Mouse (Mus musculus): ENCODE data around the gene Myo15b. TPM values are rescaled to one million over a fixed set of nuclear protein-coding genes. Genes with fewer than 3 reads are reported as not detected.

The Myo15b gene
- total RNA-seq, 2 experiments from 2014 or later: not detected

DNA sequence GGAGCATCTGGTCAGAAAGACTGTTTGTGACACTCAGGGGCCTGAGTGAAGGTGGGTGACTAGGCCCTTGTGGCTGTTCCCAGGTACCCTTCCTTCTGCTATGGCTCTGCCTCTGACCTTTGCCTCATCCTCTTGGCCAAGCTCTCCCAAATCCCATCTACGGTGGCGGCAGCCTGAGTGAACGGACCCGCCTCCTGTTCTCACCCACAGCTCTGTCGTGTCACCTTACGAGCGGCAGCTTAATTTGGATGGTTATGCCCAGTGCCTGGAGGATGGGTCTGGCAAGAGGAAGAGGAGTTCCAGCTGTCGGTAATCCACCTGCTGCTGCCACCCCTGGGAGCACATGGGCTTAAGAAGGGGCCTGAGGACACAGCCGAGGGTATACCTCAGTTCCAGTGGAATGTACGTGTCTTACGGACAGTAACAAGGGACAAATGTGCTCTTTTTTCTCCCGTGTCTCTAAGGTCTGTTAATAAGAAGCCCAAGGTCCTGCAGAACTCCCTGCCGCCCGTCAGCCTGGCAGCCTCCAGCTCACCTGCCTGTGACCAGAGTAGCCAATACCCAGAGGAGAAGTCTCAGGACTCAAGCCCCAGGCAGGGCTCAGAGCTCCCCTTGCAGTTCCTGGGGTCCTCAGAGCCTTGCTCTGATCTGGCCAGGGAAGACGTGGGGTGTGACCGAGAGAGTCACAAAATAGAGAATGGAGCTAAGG lies 38.1 kb upstream of the Myo15b start:
- intact Hi-C loops (cut with DNase I): no loop called here

DNA sequence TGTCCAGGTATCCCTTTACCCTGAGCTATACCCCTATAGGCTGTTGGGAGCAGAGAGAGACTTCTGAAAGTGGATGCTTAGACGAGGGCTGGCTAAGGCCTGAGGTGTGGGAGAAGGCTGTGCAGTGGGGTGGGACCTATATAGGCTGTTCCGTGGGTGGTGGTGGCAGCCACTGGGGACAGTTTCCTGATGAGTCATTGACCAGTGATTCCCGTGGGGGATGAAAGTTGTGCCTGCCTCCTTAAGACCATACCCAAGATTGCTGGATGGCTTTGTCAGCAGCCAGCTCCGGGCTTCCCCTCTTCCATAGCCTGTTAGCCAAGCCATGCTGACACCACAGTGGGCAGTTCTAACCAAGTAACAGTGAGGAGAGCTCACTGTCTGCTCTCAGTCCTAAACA lies 37.2 kb upstream of the Myo15b start:
- intact Hi-C loops (cut with DNase I): no loop called here
- Histone ChIP-seq H3K4me3 (no peak overlapping the region), H3K27ac (no peak overlapping the region)
- TF ChIP-seq CTCF (IDR thresholded peaks at IDR 0.05): no peak
- no peak for DNase-seq

More for the DNA sequence above, 38.1 kb upstream of the Myo15b start:
- no peak for TF ChIP-seq CTCF (IDR thresholded peaks at IDR 0.05)
- Histone ChIP-seq H3K4me3 (no peak overlapping the region), H3K27ac (peak overlapping the region; percentile 57)
- peak; percentile 70 for DNase-seq

DNA sequence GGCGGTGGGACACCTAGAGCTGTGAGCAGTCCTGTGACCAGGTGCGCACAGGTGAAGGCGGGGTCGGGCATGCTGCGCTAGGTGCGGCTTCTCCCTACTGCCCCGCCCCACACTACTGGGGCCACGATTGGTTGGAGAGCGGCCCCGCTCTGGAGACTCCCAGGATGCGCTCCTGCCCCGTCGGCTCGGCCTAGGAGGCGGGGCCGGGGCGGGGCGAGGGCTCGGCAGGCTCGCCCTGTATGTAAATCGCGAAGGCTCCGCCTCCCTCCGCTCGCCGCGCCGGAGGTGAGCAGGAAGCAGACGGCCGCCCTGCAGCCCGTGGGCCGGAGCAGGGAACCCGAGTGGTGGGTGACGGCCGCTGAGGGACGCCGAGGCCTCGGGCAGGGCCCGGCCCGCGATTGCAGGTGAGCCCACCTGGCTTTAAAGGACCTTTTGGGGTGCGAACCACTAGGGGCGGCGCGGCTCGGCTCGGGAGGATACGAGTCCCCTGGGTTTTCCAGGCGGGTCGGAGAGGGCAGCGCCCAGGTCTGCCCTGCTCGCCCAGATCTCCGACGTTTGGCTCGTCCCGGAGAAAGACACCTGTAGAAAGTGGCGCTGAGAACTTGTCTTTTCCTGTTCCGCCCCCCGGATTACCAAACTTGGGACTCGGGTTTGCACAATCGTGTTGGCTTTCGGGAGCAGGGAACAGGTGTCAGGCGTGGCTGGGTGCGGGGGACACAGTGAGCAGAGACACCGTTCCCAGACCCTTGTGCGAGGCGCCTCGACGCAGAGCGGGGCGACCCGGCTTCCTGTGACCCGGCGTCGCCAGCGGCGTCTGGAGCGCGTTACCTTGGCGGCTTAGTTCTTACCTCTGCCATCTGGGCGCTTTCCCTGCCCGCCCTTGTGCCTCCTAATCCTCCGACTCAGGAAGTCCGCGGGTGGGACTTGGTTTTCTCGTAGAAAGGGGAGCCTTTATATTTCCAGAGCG lies 34.1 kb upstream of the Myo15b start, which contains the start of gene Llgl2:
TSS of gene Llgl2 (plus strand) at position 276 of the 967 bp plus-strand sequence.
- peak; percentile 94 for DNase-seq
- intact Hi-C loops (cut with DNase I): no loop called here
- peak within 1 kb of the TSS; percentile 90 for H3K27ac ChIP-seq
- peak; percentile 22; the same call in 1 of the 2 replicates for TF ChIP-seq CTCF (IDR thresholded peaks at IDR 0.05)
- peak within 1 kb of the TSS; percentile 76 for H3K4me3 ChIP-seq

DNA sequence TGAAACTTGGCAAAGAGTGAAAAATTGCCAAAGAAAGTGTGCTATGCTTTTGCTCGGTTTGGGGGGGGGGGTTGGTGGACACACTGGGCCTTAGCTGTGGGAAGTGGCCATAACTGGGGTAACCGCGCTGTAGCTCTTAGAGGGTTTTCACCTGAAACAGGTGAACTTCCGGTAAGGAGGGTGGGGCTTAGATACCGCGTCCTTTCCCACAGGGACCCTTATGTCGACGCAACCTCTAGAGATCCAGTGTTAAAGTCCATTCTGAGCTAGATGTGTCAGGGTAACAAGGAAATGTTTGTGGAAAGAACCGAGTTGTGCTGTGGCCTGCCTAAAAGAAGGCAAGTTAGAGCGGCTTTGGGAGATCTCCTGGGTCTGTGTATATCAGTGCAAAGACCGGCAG lies 33.4 kb upstream of the Myo15b start:
- TF ChIP-seq CTCF (IDR thresholded peaks at IDR 0.05): no peak
- intact Hi-C loops (cut with DNase I): no loop called here
- peak overlapping the region; percentile 90 for H3K27ac ChIP-seq
- H3K4me3 ChIP-seq: peak overlapping the region; percentile 76
- DNase-seq: no peak

DNA sequence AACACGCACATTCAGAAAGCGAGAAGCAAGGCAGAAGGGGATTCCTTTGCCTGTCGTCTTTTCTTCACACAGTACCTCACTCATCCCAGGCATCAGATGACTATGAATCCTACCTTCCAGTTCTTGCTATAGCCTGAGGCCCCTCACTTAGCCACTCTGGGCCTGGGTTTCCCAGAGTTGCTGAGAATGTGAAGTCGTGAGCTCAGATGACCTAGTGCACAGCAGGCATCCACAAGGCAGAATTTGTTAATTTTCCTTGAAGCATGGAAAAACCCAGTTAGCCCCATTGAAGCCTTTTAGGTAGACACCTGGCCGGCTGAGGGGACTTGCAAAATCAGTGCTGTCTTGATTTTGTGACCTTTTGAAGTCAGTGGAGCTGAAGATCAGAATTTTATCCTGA lies 31.7 kb upstream of the Myo15b start:
- intact Hi-C loops (cut with DNase I): no loop called here
- H3K27ac ChIP-seq: no peak overlapping the region
- TF ChIP-seq CTCF (IDR thresholded peaks at IDR 0.05): no peak
- H3K4me3 ChIP-seq: no peak overlapping the region
- no peak for DNase-seq

DNA sequence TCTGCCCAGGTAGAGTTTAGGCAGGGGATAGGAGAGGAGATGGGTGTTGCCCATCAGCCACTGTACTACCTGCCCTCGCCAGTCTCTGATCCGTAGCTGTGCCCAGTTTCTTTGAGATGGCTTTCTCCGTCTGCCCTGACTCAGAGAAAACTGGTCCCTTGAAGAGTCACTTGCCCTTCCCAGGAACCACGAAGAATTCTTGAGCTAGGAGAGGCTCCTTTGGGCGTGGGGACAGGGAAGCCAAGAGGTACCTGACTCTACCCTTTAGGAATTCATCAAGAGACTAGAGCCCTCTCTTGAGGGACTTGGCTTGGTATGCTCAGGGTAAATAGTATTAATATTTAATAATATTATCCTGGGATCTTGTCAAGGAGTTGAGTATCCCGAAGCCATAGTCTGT lies 30.6 kb upstream of the Myo15b start:
- DNase-seq: no peak
- Histone ChIP-seq H3K27ac (no peak overlapping the region), H3K4me3 (no peak overlapping the region)
- intact Hi-C loops (cut with DNase I): no loop called here
- no peak for TF ChIP-seq CTCF (IDR thresholded peaks at IDR 0.05)

DNA sequence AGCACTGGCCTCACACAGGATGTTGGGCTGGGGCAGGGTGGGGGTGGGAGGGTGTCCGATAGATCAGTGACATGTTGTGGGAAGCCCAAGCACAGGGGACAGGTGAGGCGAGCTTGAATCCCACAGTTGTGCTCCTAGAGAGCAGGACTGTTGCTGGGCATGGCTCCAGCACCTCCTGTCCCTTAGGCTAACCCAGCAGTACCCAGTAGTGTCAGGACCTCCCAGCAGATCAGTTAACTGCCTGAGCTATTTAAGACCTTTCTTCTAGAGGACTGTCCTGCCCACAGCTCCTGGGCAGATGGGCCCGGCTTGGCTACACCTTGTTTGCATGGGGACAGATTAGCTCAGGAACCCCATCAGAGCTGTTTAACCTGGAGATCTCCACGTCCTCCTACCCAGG lies 29.2 kb upstream of the Myo15b start:
- DNase-seq: peak; percentile 75
- peak overlapping the region; percentile 80 for H3K27ac ChIP-seq
- H3K4me3 ChIP-seq: no peak overlapping the region
- no peak for TF ChIP-seq CTCF (IDR thresholded peaks at IDR 0.05)
- intact Hi-C loops (cut with DNase I): no loop called here

DNA sequence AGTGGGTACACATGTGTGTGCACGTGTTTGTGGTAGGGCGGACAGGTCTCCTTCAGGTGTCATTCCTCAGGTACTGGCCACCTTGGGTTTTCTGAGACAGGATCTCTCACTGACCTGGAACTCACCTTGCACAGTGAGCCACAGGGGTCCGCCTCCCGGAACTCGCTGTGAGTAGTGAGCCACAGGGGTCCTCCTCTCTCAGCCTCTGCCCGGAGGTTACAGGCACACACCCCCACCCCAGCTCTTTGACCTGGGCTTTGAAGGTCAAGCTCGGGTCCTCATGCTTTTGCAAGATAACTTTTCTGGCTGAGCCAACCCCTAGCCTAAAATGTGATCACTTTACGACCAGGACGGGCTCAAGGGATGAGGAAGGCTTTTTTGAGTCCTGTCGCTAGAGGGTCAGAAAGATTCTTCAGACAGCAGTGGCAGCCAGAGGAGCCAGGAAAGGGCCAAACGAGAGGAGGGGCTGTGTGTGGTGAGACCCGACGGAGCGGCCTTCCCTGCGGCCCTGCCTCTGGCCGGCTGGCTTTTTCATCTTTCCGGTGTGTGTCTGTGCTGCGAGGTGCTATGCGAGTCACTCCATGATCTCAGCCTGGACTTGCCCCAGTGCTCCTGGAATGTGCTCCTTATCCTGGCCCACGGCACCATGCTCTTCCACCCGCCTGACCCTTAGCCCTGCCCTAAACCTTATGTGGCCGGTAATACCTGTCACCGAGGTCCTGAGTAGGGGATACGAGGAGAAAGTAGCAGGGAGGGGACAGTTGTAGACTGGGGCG lies 27.5 kb upstream of the Myo15b start:
- DNase-seq: no peak
- no peak for TF ChIP-seq CTCF (IDR thresholded peaks at IDR 0.05)
- intact Hi-C loops (cut with DNase I): no loop called here
- Histone ChIP-seq H3K4me3 (no peak overlapping the region), H3K27ac (no peak overlapping the region)

DNA sequence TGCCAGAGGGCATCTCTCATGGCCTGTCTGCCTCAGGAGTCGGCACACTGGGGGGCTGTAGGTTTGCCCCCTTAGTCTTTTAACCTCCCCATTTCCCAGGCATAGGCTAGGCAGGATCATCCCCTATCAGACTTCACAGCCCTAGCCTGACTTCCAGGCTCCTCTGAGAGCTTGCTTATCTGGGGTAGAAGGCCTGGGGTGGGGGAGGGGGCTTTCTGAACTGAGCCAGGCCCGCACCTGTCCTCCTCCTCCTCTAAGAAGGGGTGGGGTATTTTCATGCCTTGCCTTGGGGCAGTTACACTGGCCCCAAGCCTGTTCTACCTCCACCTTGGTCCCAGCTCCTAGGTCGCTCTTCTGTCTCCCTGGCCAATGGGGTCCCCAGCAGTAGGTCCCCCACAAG lies 26.7 kb upstream of the Myo15b start:
- TF ChIP-seq CTCF (IDR thresholded peaks at IDR 0.05): no peak
- Histone ChIP-seq H3K4me3 (no peak overlapping the region), H3K27ac (0 out of 2 replicates have a peak overlapping the region, but pooled peaks have one; percentile 74)
- DNase-seq: no peak
- intact Hi-C loops (cut with DNase I): no loop called here

DNA sequence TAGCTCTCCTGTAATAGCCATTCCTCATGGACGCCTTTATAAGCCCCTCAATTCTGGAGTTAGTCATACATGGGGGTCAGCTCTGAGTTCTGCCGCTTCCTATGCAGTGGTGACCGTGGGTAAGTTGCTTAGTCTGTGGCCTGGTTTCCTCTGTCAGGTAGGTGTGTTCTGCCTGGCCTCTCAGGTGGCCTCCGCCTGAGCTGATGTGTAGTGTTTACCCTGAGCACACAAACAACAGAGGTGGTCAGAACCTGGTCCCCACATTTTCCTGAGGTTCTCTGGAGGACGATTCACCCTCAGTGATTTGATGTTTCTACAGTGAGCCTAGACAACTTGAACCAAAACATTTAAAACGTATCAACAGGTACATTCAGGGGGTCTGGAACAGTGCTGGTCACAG lies 26.1 kb upstream of the Myo15b start:
- intact Hi-C loops (cut with DNase I): no loop called here
- H3K27ac ChIP-seq: peak overlapping the region; percentile 74
- TF ChIP-seq CTCF (IDR thresholded peaks at IDR 0.05): no peak

DNA sequence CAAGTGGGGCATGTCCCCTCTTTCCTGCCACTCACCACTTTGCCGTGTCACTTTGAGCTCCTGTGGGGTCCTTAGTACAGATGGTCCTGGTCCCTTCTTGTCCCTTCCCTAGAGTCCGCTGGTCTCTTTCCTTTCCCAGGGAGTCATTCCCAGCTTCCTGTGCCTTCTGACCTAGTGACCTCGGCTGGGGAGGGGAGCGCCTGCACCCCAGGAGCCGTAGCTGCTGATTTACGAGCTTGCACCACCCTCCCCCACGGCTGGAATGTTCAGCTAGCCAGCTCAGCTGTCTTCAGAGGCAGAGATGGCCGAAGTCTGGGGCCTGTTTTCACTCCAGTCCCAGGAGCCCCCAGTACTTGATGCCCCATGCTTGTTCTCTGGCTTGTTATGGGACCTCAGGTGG lies 25.7 kb upstream of the Myo15b start:
- no peak for TF ChIP-seq CTCF (IDR thresholded peaks at IDR 0.05)
- peak; percentile 80 for DNase-seq
- intact Hi-C loops (cut with DNase I): no loop called here
- H3K27ac ChIP-seq: peak overlapping the region; percentile 74
- H3K4me3 ChIP-seq: peak overlapping the region; percentile 49

More for the DNA sequence above, 26.1 kb upstream of the Myo15b start:
- peak overlapping the region; percentile 49 for H3K4me3 ChIP-seq
- DNase-seq: no peak

DNA sequence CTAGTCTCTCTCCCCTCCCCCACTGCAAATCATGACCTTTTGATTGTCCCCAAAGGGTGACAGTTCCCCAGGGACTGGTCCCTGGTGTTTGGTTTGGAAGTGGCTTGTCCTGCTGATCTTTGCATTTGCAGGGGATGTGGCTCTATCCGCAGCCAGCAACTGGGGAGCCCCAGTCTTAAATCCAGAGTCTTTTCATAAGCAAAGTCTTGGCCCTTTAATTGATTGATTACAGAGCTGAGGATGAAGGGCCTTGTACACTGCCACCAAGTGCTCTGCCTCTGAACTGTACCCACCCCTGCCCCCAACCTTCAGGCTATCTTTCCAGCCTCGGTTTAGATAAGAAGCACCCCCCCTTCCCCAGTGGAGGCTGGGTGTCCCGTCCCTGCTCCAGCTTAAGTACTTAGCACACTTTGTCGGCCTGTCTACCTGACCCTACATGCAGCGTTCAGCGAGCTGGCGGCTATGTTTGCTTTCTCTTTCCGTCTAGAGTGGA lies 25.1 kb upstream of the Myo15b start:
- intact Hi-C loops (cut with DNase I): no loop called here
- Histone ChIP-seq H3K4me3 (peak overlapping the region; percentile 49), H3K27ac (peak overlapping the region; percentile 74)
- TF ChIP-seq CTCF (IDR thresholded peaks at IDR 0.05): no peak
- DNase-seq: no peak
